Mouse (Mus musculus) E14TG2a.4 (cell line): ENCODE data around the gene Anapc15-ps.

ENCODE experiments used
- H3K27me3 ChIP-seq: 2 replicates; pipeline ENCODE4 v1.6.1; 2014; ENCODE audit warnings: low read length, control low read depth; ENCODE audit not compliant: insufficient read depth
- H3K36me3 ChIP-seq: 2 replicates; pipeline ENCODE4 v1.6.1; 2014; ENCODE audit warnings: low read length, control low read depth; ENCODE audit not compliant: insufficient read depth
- H3K4me1 ChIP-seq: replicated peaks from 2 replicates; pipeline ENCODE4 v1.6.1; 2014; ENCODE audit warnings: low read depth, low read length, control low read depth
- H3K4me3 ChIP-seq: replicated peaks from 2 replicates; pipeline ENCODE4 v1.5.1; 2014; ENCODE audit warnings: mild to moderate bottlenecking, low read length
- H3K9me3 ChIP-seq: 2 replicates; pipeline ENCODE4 v1.6.1; 2014; ENCODE audit warnings: low read length, control low read depth
- CTCF ChIP-seq: conservative IDR thresholded peaks from 2 replicates; pipeline ENCODE4 v1.5.1; 2014; ENCODE audit warnings: low read length
- NANOG ChIP-seq: IDR thresholded peaks from 2 replicates; pipeline ENCODE4 v1.6.1; 2014; ENCODE audit warnings: borderline replicate concordance, low read length, mixed read lengths
- POU5F1 ChIP-seq: IDR thresholded peaks from 2 replicates; pipeline ENCODE4 v1.6.1; 2014; ENCODE audit warnings: low read length, borderline replicate concordance

The Anapc15-ps gene

GRCm38 (mm10) chr10:95680153-95681057 is 7.2 kb upstream of the Anapc15-ps start:
- Histone ChIP-seq H3K36me3 (no peaks in the 10 kb centered on the region), H3K27me3 (no peaks in the 10 kb centered on the region), H3K4me3 (peak overlapping the region; percentile 74), H3K4me1 (peaks cover 57% of the 10 kb centered on the region), H3K9me3 (no peaks in the 10 kb centered on the region)
- TF ChIP-seq POU5F1 (no peak), NANOG (no peak), CTCF (no peak)

- Histone ChIP-seq H3K27me3 (no peaks in the 10 kb centered on the region), H3K9me3 (no peaks in the 10 kb centered on the region), H3K4me1 (peaks cover 46% of the 10 kb centered on the region), H3K36me3 (no peaks in the 10 kb centered on the region), H3K4me3 (no peak overlapping the region)
- TF ChIP-seq NANOG = no peak
- TF ChIP-seq POU5F1 = no peak
- TF ChIP-seq CTCF = no peak
Measured at GRCm38 (mm10) chr10:95679131-95679530, 5.9 kb upstream of the Anapc15-ps start.

- Histone ChIP-seq H3K9me3 (no peaks in the 10 kb centered on the region), H3K27me3 (no peaks in the 10 kb centered on the region), H3K4me3 (no peak overlapping the region), H3K4me1 (peaks cover 46% of the 10 kb centered on the region), H3K36me3 (no peaks in the 10 kb centered on the region)
- TF ChIP-seq POU5F1 (no peak), CTCF (no peak), NANOG (no peak)
Measured at GRCm38 (mm10) chr10:95678661-95679060, 5.4 kb upstream of the Anapc15-ps start.

- no peak for TF ChIP-seq NANOG
- H3K9me3 ChIP-seq = peaks cover 3% of the 10 kb centered on the region; the same call in 1 of the 2 replicates
- peak overlapping the region; percentile 65 for H3K4me3 ChIP-seq
- peaks cover 46% of the 10 kb centered on the region for H3K4me1 ChIP-seq
- H3K36me3 ChIP-seq = no peaks in the 10 kb centered on the region
- H3K27me3 ChIP-seq = no peaks in the 10 kb centered on the region
Measured at GRCm38 (mm10) chr10:95678241-95678640, 5.0 kb upstream of the Anapc15-ps start.

GRCm38 (mm10) chr10:95677356-95678109 is 4.3 kb upstream of the Anapc15-ps start:
- H3K4me1 ChIP-seq = peaks cover 39% of the 10 kb centered on the region
- TF ChIP-seq NANOG = no peak
- TF ChIP-seq CTCF = no peak
- no peak for TF ChIP-seq POU5F1
- H3K27me3 ChIP-seq = no peaks in the 10 kb centered on the region
- peaks cover 6% of the 10 kb centered on the region; the same call in 1 of the 2 replicates for H3K9me3 ChIP-seq
- H3K36me3 ChIP-seq = no peaks in the 10 kb centered on the region
- H3K4me3 ChIP-seq = peak overlapping the region; percentile 65

GRCm38 (mm10) chr10:95676991-95677355 is 3.7 kb upstream of the Anapc15-ps start:
- H3K36me3 ChIP-seq = no peaks in the 10 kb centered on the region
- H3K4me3 ChIP-seq = no peak overlapping the region
- peaks cover 6% of the 10 kb centered on the region; the same call in 1 of the 2 replicates for H3K9me3 ChIP-seq
- no peaks in the 10 kb centered on the region for H3K27me3 ChIP-seq
- H3K4me1 ChIP-seq = peaks cover 34% of the 10 kb centered on the region
- TF ChIP-seq NANOG (no peak), POU5F1 (no peak), CTCF (no peak)

DNA sequence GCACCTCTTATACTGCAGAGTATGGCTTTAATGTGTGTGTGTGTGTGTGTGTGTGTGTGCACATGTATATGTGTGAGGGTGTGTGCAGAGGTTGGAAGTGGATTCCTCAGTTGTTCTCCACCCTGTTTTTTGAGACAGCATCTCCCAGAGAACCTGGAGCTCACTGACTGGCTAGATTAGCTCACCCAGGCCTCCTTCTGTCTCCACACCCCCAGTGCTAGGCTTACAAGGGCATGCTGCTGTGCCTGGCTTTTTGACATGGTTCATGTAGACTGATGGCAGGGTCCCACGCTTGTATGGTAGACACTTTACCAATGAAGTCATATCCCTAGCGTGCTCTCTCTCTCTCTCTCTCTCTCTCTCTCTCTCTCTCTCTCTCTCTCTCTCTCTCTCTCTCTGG is 3.1 kb upstream of the Anapc15-ps start:
- peaks cover 31% of the 10 kb centered on the region for H3K4me1 ChIP-seq
- H3K4me3 ChIP-seq = no peak overlapping the region
- H3K36me3 ChIP-seq = no peaks in the 10 kb centered on the region
- peaks cover 6% of the 10 kb centered on the region; the same call in 1 of the 2 replicates for H3K9me3 ChIP-seq
- TF ChIP-seq POU5F1 (no peak), NANOG (no peak), CTCF (no peak)
- H3K27me3 ChIP-seq = no peaks in the 10 kb centered on the region

DNA sequence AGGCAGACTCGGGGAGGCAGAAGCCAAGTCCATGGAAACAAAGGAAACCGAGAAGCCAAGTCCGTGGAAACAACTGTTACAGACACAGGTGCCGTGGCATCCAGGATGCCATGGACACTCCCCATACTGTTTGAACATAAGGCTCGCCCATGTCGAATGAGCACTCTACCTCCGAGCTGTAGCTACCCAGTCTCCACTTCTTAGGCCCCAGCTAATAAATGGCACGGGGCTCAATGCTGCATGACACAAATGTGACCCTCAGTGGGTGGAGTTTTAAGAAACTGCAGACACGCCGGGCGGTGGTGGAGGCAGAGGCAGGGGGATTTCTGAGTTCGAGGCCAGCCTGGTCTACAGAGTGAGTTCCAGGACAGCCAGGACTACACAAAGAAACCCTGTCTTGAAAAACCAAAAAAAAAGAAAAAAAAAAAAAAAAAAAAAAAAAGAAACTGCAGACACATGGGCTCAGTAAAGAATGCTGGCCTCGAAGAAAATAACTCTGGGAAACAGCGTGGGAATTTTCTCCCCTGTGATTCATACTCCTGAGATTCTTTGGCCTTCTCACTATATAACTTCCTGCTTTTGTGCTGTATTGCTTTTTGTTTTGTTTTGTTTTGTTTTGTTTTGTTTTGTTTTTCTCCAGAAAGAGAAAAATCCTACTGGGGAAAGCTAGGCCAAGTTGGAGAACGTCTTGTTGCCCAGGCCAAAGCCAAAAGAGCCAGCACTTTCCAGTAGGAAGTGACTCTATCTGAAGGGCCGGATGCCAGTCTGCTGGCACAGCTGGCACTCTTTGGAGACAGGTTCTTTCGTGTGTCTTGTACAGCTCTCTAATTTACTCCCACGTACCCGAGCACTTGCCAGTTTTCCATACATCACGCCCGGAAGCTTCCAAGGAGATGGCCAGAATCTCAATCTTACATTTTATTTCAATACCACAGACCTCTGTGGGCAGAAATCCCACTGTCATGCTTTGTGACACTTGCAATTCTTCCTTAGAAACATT is 2.2 kb downstream of the Anapc15-ps start:
- no peak overlapping the region for H3K4me3 ChIP-seq
- H3K36me3 ChIP-seq = no peaks in the 10 kb centered on the region
- no peaks in the 10 kb centered on the region for H3K27me3 ChIP-seq
- no peak for TF ChIP-seq NANOG
- no peak for TF ChIP-seq POU5F1
- TF ChIP-seq CTCF = no peak
- peaks cover 6% of the 10 kb centered on the region; the same call in 1 of the 2 replicates for H3K9me3 ChIP-seq
- no peaks in the 10 kb centered on the region for H3K4me1 ChIP-seq
